Mouse (Mus musculus) cerebellum, adult 11 months (tissue): ENCODE data around the gene Ms4a1.
"Not testable (repeated sequence)": the region's sequence is repeated elsewhere in the genome, so short reads cannot be mapped to it uniquely, and the experiment has no call there.

Source experiments
- DNase-seq: peaks from one replicate; pipeline ENCODE4 v3.0.0; 2022

Gene Ms4a1

DNA sequence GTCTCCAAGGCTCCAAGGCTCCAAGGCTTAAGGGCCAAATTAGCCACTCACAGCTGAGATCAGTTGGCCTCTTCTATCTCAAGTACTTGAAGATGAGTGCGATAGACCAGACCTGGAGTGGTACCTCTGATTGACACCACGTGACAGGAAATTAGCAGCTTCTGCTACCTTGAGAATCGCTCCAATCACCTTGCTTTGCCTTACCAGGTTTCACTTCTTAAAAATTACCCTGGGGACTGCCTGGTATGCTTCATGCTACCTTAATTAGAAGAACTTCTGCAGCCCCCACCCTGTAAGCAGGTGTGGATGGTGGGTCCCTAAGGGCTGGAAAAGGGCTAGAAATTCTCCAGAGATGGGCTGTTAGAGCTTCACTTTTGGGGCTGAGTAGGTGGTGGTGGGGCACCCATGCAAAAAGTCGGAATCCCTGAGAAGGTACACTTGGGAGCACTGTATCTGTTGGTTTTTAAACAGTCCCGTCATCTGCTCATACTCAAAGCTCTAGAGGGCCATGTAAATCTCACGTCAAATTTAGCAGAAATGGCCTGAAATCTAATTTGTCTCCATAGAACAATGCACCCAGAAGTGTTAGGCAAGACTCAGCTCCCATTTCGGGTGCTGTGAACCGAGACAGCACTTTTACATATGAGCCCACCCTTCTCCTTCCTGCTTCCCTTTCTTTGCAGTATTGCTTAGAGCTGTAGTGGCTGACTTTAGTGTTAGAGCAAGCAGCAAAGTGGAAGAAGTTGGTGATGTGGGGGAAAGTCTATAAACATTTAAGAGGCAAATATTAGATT lies at the start of gene Ms4a1:
Gene Ms4a1, minus strand, starts transcription at position 190 of the 794 bp plus-strand sequence.
- DNase-seq = no peak

DNA sequence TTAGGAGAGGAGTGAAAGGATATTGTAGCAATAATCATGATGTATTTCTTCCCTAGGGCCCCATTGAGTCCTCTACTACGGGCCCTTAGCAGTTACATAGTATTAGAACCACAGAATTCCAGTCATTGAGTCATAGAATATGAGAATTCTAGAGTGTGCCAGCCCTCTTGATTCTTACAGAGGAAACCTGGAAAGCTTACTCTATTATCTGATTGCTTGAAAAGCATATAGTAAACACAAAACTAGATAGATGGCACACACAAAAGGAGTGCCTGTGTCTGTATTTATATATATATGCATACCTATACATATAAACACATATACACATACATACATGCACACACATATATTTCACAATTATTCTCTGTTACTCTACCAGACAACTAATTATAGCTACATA lies 48.3 kb upstream of the Ms4a1 start, which contains the start of gene Ms4a14:
Gene Ms4a14, minus strand, starts transcription at position 101 of the 400 bp plus-strand sequence.
- DNase-seq = no peak

DNA sequence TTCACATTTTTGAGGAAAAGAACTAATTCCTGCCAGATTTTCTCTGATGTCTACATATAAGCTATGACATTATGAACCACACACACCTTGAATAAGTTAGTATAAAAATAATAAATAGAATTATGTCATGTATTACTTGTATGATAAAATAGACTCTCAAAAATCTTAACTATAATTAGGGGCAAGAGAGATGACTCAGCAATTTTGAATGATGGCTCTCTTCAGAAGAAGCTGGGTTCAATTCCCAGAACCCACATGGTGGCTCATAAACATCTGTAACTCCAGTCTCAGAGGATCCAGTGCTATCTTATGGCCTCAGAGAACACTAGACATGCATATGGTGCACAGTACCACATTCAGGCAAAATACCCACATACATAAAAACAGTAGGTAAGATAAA lies 42.8 kb upstream of the Ms4a1 start:
- no peak for DNase-seq

DNA sequence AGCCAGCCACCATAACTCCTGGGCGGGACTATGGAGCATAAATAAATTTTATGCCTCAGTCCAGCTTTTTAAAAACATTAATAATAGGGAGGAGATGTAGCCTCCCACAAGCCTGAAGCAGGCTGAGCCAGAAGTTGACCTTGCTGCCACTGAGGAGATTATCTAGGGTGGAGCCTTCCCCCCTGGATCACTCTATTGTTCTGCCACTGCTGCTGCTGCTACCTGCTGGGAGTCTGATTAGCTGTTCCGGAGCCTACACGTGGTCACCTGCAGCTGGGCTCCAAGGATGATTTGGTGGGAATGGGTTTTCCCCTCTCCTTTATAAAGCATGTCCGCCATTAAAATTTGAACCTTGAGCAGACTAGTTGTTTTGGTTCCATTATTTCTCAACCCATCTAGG lies 33.5 kb upstream of the Ms4a1 start:
- DNase-seq = not testable (repeated sequence)

DNA sequence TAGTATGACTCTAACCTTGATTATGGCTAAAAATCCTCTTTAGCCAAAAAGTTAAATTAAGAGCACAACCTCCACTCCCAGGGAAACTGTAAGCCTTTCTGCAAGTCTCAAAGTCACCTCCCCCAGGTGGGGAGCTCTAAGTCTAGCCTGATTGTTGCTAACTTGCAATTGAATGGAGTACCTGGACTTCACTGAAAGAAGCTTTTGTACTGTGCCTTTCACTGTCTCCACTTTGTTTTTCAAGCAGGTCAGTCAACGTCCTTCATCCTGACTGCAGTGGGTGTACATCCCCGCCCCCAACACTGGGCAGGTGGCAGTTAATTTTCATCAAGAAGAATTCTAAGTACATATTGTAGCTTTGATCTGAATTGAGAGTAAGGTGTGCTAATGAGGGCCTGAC lies 32.9 kb upstream of the Ms4a1 start:
- no peak for DNase-seq

DNA sequence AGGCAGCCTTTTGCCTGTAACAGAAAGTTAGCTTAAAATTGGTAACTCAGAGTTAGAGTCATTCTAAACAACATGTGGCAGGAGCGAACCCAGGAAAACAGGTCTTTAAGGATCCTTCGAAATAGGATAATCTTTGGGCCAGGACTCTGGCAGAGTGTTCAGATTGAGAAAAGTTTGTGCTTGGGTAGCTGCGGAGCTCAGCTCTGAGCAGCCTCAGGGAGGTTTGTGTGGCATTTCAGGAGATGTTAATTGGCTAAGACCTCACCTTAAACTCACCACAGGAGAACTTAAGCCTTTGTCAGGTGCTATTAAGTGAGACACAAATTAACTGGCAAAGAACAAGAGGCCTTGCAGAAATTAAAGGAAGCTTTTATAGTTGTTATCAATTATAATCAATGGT lies 27.6 kb upstream of the Ms4a1 start:
- DNase-seq = not testable (repeated sequence)

DNA sequence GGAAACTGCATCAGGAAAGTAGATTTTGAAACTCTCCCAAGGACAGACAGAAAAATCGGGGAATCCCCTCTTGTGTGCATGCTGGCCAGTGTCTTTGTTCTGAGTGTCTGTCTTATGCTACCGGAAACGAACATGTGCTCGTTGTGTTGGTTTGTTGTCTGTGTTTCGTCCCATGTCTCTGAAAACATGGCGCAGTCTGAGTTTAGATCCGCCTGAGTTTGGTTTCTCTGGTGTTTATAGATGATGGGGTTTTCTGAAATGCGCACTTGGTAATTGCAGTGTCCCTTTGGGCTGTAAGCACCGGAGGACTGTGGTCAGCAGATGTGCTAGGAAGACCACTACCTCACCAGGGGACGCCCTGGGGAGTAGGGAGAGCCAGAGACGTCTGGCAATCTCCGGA lies 26.9 kb upstream of the Ms4a1 start:
- no peak for DNase-seq

DNA sequence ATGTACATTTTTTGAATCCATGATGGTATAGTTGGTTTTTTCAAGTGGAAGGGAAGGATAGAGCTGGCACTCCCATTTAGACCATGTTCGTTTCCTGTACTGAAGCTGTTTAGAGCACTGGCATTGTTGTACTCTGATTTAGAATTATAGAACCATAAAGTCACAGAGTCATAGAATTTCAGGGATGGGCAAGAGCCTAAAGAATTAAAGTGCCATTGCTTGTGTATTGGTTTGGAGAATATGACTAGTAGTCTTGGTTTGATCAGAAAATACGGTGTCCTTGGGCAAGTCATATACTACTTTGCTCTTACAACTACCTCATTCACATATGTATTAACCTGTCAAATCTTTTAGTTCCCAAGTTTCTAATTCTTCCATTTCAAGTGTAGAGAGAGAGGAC lies 17.7 kb upstream of the Ms4a1 start, which contains the start of gene Ms4a5:
Gene Ms4a5, minus strand, starts transcription at position 101 of the 400 bp plus-strand sequence.
- no peak for DNase-seq

DNA sequence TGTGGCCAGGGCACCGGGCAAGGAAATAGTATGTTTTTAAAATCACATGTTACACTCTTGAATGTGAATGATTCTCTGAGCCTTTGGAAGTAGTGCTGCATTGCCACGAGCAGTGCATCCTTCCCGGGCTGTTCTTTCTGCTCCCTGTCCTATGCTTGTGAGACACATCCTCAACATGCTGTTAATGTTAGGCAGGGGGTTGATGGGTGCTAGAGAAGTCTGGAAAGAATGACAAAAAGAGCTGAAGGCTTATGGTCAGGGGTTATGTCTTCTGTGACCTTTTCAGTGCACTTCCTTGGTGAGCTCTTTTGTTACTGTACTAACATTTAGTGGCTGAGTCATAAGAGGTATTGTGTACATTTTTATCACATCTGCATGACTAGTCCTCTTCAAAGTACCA lies 14.2 kb upstream of the Ms4a1 start:
- no peak for DNase-seq

DNA sequence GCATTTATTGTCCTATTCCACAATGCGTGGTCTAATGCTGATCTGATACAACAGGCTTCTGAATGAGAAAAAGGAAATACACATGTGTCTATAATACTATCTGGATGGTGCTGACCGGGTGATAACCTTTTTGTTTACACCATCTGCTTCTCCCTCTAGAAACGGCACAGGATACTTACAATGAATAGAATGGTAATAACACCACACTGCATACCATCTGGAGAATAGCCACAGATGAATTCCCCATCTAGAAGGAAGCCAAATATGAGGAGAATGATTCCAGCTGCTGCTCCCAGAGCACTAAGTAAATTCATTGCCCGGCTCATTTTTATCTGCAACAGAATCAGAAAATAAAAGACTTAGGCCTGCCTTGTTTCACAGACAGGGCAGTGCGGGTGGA lies 10.4 kb upstream of the Ms4a1 start:
- DNase-seq = no peak

DNA sequence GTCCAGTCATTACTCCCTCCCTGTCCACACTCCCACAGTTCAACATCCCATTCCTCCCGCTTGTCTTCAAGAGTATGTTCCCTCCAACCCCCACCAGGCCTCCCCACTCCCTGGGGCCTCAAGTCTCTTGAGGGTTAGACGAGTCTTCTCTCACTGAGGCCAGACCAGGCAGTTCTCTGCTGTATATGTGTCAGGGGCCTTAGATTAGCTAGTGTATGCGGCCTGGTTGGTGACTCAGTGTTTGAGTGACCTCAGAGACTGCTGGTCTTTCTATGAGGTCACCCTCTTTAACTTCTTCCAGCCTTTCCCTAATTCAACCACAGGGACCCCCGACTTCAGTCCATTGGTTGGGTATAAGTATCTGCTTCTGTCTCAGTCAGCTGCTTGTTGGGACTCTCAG lies 915 bp upstream of the Ms4a1 start:
- no peak for DNase-seq

DNA sequence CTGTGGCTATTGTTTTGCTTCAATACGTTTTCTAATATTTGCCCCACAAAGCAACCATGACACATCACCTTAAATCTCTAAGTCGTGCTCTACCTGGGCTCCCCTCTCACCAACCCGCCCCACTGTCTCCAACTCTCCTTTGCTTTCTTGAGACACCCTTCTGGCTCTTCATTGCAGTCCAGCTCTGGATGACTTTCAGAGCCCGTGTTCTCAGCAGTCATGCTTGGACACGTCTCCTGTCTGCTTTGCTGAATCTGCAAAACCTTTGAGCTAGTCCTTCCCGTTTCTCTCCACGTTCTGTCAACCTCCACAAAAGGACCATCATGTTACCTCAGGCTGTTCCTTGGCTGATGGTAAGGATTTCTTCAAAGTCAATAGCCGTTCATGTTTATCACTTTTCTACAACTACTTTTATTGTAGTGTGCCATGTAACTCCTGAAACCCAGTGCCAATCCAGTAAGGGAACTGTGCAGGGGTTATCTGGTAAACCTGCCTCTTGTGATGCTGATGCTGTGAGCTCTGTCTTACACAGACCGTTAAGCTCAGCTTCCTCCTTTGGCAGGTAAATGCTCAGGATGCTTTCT lies 1.3 kb downstream of the Ms4a1 start:
- no peak for DNase-seq

DNA sequence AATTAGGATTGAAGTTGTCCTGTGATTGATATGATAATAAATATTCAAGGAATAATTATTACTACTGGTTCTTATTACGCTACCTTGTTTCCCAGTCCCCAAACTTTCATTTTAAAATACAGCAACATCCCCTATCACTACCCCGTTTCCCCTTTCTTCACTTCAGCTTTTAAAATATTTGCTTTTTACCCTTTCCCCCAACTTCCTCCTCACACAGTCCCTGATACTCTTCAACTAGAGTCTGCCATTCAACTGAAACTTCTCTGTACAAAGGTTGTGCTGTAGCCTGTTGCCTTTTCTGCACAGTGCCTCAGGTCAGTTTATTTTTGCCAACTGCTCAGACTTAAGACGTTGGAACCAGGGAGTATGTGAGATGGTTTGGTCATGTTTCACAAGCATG lies 2.5 kb downstream of the Ms4a1 start:
- DNase-seq = no peak

DNA sequence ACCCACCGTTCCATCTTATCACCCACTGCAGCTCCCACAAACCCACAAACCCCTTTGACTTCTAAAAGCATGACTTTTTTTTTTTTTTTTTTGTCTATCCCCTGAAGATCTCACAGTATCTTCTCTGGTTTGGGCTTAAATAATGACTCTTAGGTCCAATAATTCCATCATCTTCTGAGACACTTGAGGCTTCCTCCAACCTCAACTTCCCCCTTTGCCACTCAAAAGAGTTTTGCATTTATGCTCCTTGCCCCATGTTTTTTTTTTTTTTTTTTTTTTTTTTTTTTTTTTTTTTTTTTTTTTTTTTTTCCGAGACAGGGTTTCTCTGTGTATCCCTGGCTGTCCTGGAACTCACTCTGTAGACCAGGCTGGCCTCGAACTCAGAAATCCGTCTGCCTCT lies 3.1 kb downstream of the Ms4a1 start:
- DNase-seq = not testable (repeated sequence)

DNA sequence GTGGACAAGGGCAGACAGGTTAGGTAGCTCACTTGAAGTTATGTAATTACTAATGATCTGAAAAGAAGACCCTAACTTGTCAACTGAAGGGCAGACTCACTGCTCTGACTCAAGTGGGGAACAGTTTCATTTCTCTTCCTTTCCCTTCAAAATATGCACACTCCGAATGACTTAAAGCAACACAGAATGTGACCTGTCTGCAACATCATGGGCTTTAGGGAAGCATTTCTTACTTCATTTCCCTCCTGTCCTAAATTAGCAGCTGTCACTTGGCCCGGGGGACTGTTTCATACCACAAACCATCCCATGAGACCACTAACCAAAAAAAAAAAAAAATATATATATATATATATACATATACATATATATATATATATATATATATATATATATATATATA lies 4.5 kb downstream of the Ms4a1 start:
- DNase-seq = no peak

DNA sequence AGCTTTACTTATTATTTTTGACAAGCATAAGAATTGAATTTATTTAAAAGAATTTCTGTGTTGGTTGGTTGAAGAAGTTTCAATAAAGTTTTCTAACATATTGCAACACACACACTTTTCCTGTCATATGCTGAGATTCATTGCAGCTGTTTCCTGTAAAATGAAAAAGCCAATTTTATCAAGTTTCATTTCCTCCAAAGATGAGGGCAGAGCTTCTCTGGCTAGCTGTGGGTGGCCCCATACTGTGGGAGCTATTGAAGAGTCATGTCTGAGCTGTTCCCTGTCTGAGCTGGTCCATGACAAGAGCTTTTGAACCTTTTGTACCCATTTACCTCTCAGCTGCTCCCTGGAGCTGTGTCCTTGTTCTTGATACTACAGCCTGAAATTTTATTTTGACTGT lies 21.8 kb downstream of the Ms4a1 start:
- DNase-seq = no peak

DNA sequence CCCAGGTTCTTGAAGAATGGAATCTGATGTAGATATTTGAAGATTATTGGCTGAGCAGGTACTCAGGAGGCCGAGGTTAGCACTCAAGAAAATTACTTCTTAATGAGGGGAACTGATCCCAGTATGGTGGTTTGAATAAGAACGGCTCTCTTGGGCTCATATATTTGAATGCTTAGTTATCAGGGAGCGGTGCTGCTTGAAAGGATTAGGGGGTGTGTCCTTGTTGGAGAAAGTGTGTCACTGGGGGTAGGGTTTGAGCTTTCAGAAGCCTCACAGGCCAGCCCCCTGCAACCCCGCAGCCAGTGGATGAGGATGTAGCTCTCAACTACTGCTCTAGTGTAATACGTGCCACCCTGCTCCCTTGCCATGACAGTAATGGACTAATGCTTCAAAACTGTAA lies 23.5 kb downstream of the Ms4a1 start:
- DNase-seq = no peak

DNA sequence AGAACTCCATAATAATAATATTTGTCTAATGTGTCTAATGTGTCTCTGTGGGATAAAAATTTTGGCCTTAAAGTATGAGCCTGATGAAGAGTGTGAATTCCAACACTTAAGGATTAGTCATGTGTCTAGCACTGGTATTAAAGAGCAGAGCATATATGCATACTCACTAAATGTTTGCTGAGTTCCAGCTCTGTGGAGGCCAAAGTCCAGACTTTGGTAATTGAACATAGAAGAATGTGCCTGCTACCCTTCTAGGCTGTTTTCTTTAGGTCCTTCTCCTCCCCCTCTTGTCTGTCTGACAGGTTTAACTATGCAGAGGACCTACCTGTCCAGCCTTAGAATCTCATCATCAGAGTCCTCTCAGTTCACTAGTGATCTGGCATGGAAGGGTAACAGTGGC lies 30.2 kb downstream of the Ms4a1 start:
- no peak for DNase-seq

DNA sequence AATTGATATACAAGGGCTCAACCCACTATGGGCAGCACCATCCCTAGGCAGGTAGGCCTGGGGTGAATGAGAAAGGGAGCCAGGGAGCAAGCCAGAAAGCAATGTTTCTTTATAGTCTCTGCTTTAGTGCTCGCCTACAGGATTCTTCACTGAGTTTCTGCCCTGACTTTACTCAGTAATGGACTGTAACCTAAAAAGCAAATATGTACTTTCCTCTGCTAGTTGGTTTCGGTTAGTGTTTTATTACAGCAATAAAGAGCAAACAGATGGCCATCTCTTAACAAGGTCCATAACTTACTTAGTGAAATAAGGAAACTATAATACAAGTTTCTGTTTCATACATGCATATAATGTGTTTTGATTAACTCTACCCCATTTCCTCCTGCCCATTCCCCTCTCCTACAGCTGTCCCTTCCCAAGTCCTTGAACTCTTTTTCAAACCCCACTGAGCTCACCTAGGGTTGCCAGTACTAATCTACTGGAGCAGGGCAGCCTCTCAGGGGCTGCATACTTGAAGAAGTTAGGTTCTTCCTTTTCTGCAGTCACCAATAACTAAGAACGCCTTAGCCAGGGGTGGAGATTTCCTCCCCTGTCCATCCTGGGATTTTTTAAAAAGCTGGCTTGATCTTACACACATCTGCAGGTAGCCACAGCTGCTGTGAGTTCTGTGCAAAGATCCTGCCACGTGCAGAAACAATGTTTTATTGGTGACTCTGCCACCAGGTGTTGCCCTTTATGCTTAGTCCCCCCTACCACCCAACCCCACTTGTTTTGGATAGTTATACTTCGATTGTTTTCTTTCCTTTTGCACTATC lies 30.9 kb downstream of the Ms4a1 start:
- no peak for DNase-seq

DNA sequence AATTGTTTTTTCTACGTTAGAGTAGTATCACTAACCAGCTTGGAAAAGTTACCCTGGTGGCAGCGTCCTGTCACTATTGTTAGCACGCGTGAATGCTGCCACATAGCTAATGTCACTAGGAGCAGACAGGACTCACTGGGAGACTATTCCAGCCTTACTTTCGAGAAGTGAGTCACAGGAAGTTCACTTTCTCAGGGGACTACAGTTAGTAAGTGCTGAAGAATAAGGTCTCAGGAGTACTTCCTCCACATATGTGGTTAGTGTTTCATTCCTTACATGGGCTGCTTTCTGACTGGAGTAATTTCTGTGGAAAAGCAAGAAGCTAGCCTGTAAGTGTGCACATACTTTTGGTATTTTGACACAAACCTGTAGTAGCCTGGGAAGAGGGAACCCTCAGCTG lies 31.8 kb downstream of the Ms4a1 start:
- DNase-seq = no peak

DNA sequence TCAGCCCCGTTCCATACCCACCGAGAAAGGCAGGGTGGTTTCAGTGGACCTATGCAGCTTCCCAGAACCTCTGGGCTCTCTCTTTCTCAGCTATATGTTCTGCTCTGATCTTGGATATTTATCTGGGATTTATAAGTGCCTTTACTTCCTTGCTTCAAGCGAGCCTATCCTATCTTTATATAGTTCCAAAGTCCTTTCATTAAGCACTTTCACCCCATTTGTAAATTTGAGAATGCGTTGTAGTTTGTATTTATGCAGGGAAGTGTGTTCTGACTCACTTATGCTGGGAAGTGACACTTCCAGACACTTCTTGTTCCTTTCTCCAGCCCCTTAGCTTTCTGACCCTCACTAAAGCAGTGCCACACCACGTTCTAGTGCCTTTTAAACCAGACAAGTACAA lies 33.7 kb downstream of the Ms4a1 start, which contains the start of gene Ms4a12:
Gene Ms4a12, minus strand, starts transcription at position 101 of the 400 bp plus-strand sequence.
- DNase-seq = no peak
